In genomic region chr14:58467856-58468255, GRCm38 (mm10) we compare ENCODE assay signal across 15 mouse cellular contexts.
DNase-seq lines count a peak whose midpoint lies in the region; ATAC-seq and TF ChIP-seq lines count a peak whose summit lies in the region.
"Had no signal": no experiment of that assay in that cellular context is flagged by ENCODE, and none has a peak within 500 bp of the region (broad histone marks: within the 10 kb centered on the region; RNA-seq: fewer than 3 reads in every experiment).

No protein-coding gene starts in this region.

- no peaks in the 10 kb centered on the region for H3K36me3 ChIP-seq in limb, embryonic 14.5 days (ENCODE audit: control insufficient read depth, insufficient read depth, low read length)
- H3K36me3 ChIP-seq in liver, embryonic 12.5 days: no peaks in the 10 kb centered on the region
- no peaks in the 10 kb centered on the region for H3K36me3 ChIP-seq in neural tube, embryonic 15.5 days
- H3K36me3 ChIP-seq: embryonic facial prominence, embryonic 13.5 days; heart, embryonic 15.5 days; hindbrain, embryonic 12.5 days; midbrain, embryonic 13.5 days had no signal

- peak; percentile 11 to 46 for DNase-seq in left cerebral cortex, postnatal 14 days (ENCODE audit: low spot score in 2 of 2)
- no peak for DNase-seq in left cerebral cortex, postnatal 4 days
- DNase-seq in brain, adult 2 months (ENCODE audit: low read depth, low spot score): peak; percentile 65
- peak; percentile 17 for DNase-seq in brain, embryonic 14.5 days (ENCODE audit: low read depth)
- peak; percentile 56 for DNase-seq in limb, embryonic 14.5 days (ENCODE audit: low spot score)
- DNase-seq: adrenal gland, postnatal 25 days; cerebellum, adult 11 months had no signal

- H3K27me3 ChIP-seq in limb, embryonic 14.5 days (ENCODE audit: control insufficient read depth, insufficient read depth, low read length): no peaks in the 10 kb centered on the region
- H3K27me3 ChIP-seq in liver, embryonic 12.5 days (replicated peaks): no peaks in the 10 kb centered on the region
- no peaks in the 10 kb centered on the region for H3K27me3 ChIP-seq in neural tube, embryonic 15.5 days (replicated peaks)
- H3K27me3 ChIP-seq: embryonic facial prominence, embryonic 13.5 days; heart, embryonic 15.5 days; hindbrain, embryonic 12.5 days; midbrain, embryonic 13.5 days had no signal

- H3K27ac ChIP-seq in limb, embryonic 14.5 days (replicated peaks; ENCODE audit: low read depth, low read length): no peak overlapping the region
- no peak overlapping the region for H3K27ac ChIP-seq in liver, embryonic 12.5 days
- H3K27ac ChIP-seq in neural tube, embryonic 15.5 days (replicated peaks): no peak overlapping the region
- H3K27ac ChIP-seq: embryonic facial prominence, embryonic 13.5 days; heart, embryonic 15.5 days; hindbrain, embryonic 12.5 days; liver, embryonic 14.5 days; midbrain, embryonic 13.5 days had no signal

- intact Hi-C loops in left cerebral cortex, postnatal 14 days (cut with DNase I): no loop called here
- intact Hi-C loops in left cerebral cortex, postnatal 4 days (cut with DNase I): no loop called here

- TF ChIP-seq POLR2A in brain, embryonic 14.5 days (IDR thresholded peaks at IDR 0.05; ENCODE audit: borderline replicate concordance, extremely low read depth, insufficient read depth, insufficient read length, poor library complexity, severe bottlenecking): no peak
- TF ChIP-seq POLR2A in limb, embryonic 14.5 days (IDR thresholded peaks at IDR 0.05; ENCODE audit: borderline replicate concordance, extremely low read depth, insufficient read depth, insufficient read length): no peak

- 12% methylated on average over 5 of the region's 5 CpGs for WGBS in limb, embryonic 14.5 days
- 66% methylated on average over 5 of the region's 5 CpGs for WGBS in liver, embryonic 12.5 days (ENCODE audit: insufficient replicate concordance)
- WGBS in neural tube, embryonic 15.5 days: 55% methylated on average over 5 of the region's 5 CpGs

- no peak overlapping the region for H3K9ac ChIP-seq in limb, embryonic 14.5 days (ENCODE audit: low read depth, low read length, severe bottlenecking)
- no peak overlapping the region for H3K9ac ChIP-seq in liver, embryonic 12.5 days
- H3K9ac ChIP-seq in neural tube, embryonic 15.5 days (replicated peaks): no peak overlapping the region
- H3K9ac ChIP-seq: embryonic facial prominence, embryonic 13.5 days; heart, embryonic 15.5 days; hindbrain, embryonic 12.5 days; liver, embryonic 14.5 days; midbrain, embryonic 13.5 days had no signal

- H3K9me3 ChIP-seq in limb, embryonic 14.5 days (ENCODE audit: control insufficient read depth, low read length): no peaks in the 10 kb centered on the region
- no peaks in the 10 kb centered on the region; the same call in 1 of the 2 replicates for H3K9me3 ChIP-seq in liver, embryonic 12.5 days (replicated peaks)
- no peaks in the 10 kb centered on the region for H3K9me3 ChIP-seq in neural tube, embryonic 15.5 days (replicated peaks)
- H3K9me3 ChIP-seq: embryonic facial prominence, embryonic 13.5 days; heart, embryonic 15.5 days; hindbrain, embryonic 12.5 days; midbrain, embryonic 13.5 days had no signal

- peaks cover 13% of the 10 kb centered on the region for H3K4me1 ChIP-seq in limb, embryonic 14.5 days (ENCODE audit: control insufficient read depth, insufficient read depth, low read length)
- H3K4me1 ChIP-seq in liver, embryonic 12.5 days: no peaks in the 10 kb centered on the region
- peaks cover 3% of the 10 kb centered on the region for H3K4me1 ChIP-seq in neural tube, embryonic 15.5 days
- H3K4me1 ChIP-seq: embryonic facial prominence, embryonic 13.5 days; heart, embryonic 15.5 days; hindbrain, embryonic 12.5 days; midbrain, embryonic 13.5 days had no signal

- no peak for TF ChIP-seq CTCF in brain, embryonic 14.5 days (IDR thresholded peaks at IDR 0.05; ENCODE audit: borderline replicate concordance, extremely low read depth, insufficient read depth, insufficient read length)

- no peak overlapping the region for H3K4me3 ChIP-seq in limb, embryonic 14.5 days (replicated peaks; ENCODE audit: low read length)
- H3K4me3 ChIP-seq in liver, embryonic 12.5 days: no peak overlapping the region
- no peak overlapping the region for H3K4me3 ChIP-seq in neural tube, embryonic 15.5 days (replicated peaks)
- H3K4me3 ChIP-seq: embryonic facial prominence, embryonic 13.5 days; heart, embryonic 15.5 days; hindbrain, embryonic 12.5 days; midbrain, embryonic 13.5 days had no signal

- no peak overlapping the region for H3K4me2 ChIP-seq in limb, embryonic 14.5 days (replicated peaks; ENCODE audit: low read depth, low read length, severe bottlenecking)
- no peak overlapping the region for H3K4me2 ChIP-seq in liver, embryonic 12.5 days
- H3K4me2 ChIP-seq in neural tube, embryonic 15.5 days: no peak overlapping the region
- H3K4me2 ChIP-seq: embryonic facial prominence, embryonic 13.5 days; heart, embryonic 15.5 days; hindbrain, embryonic 12.5 days; midbrain, embryonic 13.5 days had no signal

- no peak for ATAC-seq in limb, embryonic 14.5 days (ENCODE audit: low FRiP score, low read depth)
- ATAC-seq in liver, embryonic 12.5 days: no peak
- ATAC-seq in neural tube, embryonic 15.5 days (ENCODE audit: low FRiP score): no peak
- ATAC-seq: intestine, embryonic 16.5 days; midbrain, embryonic 13.5 days had no signal
